Mouse (Mus musculus): ENCODE data around the gene Zscan22.
"Not testable (repeated sequence)": the region's sequence is repeated elsewhere in the genome, so short reads cannot be mapped to it uniquely, and the experiment has no call there.

Zscan22 gene

DNA sequence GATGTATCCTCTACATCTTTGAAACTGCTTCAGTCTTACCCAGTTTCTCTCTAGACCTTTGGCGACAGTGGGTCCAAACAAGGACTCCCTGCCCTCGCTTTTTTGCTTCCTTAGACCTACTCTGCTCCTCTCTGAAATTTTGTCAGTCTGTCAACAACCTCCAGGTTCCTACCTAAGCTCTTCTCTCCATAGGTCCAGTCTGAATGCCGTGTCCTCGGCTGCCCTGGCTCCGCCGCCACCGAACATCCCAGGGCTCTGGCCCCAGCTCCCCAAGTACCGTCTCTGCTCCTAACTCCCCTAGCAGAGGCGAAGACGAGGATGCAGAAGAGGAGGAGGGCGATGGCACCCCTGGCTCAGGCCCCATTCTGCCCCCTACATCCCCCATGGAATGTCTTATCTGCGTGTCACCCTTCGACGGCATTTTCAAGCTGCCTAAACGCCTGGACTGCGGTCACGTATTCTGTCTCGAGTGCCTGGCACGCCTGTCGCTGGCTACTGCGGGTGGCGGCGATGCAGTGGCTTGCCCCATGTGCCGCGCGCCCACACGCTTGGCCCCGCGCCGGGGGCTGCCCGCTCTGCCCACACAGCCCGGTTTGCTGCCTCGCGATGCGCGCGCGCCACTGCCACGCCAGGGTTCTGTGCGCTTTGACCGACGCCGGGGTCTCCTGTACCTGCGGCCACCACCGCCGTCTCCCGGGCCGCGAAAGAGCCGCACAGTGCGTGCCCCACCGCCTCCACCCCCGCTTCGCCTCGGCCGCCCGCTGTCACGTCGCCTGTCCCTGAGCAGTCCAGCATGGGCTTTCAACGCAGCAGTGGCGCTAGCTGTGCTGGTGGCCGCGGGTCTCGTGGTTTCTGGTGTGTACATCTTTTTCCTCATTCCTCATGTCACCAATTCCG, 30.3 kb downstream of the Zscan22 start:
- DNase-seq (ENCODE audit: low spot score in 2 of 2) = no peak

DNA sequence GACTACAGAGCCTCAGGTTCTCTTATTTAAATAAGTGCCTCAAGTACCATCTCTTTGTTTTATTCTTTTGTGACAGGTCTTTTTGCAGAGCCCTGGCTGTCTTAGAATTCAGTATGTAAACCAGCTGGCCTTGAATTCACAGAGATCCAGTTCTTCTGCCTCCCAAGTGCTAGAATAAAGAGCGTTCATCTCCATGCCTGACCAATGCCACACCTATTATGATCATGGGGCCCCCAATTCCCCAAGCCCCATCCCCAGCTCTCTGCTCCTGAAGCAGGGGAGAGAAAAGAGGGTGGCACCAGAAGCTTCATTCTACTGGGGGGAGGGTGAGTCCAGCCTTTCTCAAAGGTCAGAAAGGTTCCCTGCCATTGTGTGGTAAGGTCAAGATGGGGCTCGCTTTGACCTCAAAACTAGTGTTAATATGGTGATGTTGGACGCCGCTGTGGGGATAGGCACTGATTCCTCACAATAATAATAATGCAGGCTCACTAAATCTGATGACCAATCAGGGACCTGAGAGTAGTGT, 36.1 kb downstream of the Zscan22 start:
- DNase-seq (ENCODE audit: low spot score in 2 of 2) = no peak

GRCm38 (mm10) chr7:12934808-12935207, 37.2 kb downstream of the Zscan22 start:
- DNase-seq (ENCODE audit: low spot score in 2 of 2) = no peak

- not testable (repeated sequence) for DNase-seq (ENCODE audit: low spot score in 2 of 2)
Observed at GRCm38 (mm10) chr7:12937254-12937803, 39.7 kb downstream of the Zscan22 start.

DNA sequence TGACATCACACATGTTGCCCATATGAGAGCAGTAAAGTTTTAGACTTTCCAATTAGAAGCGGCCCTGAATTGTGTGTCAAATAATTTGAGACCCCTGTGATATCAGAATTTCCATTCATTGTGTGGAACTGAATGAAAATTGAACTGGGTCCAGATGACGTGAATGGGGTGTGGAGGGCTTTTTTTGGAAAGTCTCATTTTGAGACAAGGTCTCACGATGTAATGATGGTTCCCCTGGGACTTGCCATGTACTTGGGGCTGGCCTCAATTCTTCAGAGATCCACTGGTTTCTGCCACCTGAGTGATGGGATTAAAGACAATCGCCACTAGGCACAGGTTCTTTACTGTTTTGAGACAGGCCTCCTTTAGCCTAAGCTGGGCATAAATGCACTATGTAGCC, 43.0 kb downstream of the Zscan22 start:
- DNase-seq (ENCODE audit: low spot score in 2 of 2) = no peak

- DNase-seq (ENCODE audit: low spot score in 2 of 2) = peak; percentile 31 to 44
Observed at GRCm38 (mm10) chr7:12943488-12943887, 45.9 kb downstream of the Zscan22 start.

DNA sequence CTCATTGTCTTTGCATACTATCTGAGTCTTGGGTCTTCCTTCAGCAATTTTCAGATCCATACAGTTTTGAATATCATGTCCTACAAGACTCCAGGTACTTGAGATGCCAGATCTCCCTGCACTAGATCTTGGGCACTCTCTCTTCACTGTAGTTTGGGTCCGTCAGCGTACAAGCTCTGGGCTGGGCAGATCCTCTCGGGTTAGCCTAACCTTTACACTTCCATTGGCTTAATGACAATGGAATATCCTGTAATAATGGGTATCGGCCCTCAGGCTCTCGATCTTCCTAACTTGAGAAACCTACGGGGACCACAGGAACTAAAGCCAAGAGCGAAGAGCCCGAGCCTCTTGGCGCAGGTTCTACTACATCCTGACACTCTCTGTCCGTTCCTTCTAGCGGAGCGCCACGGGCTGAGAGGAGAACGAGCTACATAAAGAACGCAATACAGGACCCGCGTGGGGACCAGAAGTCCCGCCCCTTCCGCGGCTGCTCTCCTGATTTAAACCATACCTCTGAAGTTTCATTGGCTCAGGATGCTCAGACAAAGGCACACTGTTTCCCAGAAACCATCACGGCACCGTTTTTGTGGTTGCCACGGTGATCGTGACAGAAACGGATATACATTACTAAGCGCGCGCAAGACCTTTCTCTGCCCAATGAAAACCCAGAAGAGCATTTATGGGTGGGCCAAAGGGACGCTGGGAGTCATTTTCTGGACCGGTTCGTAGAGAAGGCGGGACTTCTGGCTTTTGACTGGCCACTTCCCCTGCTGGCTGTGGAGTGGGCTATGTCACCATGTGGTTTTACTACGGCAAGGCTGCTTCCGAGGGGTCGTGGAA, 51.6 kb downstream of the Zscan22 start:
- DNase-seq (ENCODE audit: low spot score in 2 of 2) = peak; percentile 87 to 92

DNA sequence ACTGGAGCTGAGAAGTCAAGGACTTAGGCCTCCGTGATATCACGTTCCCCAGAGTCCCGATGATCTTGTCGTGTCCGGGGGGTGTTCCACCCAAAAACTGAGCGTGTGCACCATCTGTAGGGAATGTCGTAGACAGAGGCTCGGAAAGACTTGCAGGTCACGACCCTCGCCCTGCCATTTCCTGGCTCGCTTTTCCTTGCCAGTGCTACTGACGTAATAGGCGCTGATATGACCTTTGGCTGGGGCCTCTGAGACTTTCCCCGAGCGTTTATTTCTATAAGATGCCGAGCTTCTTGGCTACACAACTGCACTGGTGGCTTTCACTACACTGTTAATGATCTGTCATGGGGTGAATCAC, 52.2 kb downstream of the Zscan22 start:
- no peak for DNase-seq (ENCODE audit: low spot score in 2 of 2)

- DNase-seq (ENCODE audit: low spot score in 2 of 2) = no peak
Observed at GRCm38 (mm10) chr7:12954896-12955295, 57.3 kb downstream of the Zscan22 start.

DNA sequence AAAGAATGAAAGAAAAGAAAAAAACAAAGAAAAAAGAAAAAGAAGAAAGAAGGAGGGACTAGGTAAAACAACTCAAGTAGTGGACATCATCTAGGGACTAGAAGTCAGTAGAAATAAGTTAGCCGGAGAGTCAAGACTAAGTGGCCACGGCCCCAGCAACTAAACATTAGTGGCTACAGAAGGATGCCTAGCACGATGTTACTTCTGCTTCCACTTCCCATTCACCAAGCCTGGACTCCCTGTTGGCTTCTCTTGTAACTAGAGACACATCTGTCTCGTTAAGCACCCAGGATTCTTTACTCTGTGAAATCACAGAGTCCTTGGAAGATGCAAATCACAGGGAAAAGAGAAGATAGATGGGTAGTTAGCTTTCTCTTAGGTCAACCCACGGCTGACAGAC, 59.9 kb downstream of the Zscan22 start:
- DNase-seq (ENCODE audit: low spot score in 2 of 2) = no peak
